Mouse (Mus musculus): ENCODE measurements around the gene Ank.

DNA sequence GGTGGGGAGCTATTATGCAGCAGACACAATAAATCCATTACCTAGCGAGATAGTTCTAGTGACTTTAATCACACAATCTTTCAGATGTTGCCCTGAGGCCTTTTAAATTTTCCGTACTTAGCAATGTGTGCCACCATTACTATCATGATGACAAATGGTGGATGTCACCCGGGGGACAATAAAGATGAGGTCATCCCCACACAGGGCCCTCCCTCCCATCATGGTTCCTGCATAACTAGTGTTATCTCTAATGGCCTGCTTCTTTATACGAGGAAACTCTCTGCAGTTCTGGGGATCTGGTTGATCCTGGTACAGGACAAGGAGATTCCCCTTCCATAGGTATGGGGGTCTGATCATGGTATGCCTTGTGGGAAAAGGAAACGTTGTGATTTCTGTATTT lies 24.5 kb upstream of the Ank start:
- TF ChIP-seq CTCF (conservative IDR thresholded peaks at IDR 0.05; ENCODE audit: low read length), result no peak
- no peak for TF ChIP-seq NANOG (IDR thresholded peaks at IDR 0.05; ENCODE audit: borderline replicate concordance, low read length)
- no peak for TF ChIP-seq POU5F1 (IDR thresholded peaks at IDR 0.05; ENCODE audit: borderline replicate concordance, low read length)

Data from E14TG2a.4 (cell line).